Mouse (Mus musculus) megakaryocyte, embryonic 14.5 days (primary cell): ENCODE data around the gene Sertad4.

Experiments
- FLI1 ChIP-seq: IDR thresholded peaks from 2 replicates; pipeline ENCODE4 v1.6.1; 2012; ENCODE audit warnings: low read length, inconsistent platforms, mixed read lengths
- GATA1 ChIP-seq: IDR thresholded peaks from 3 replicates; pipeline ENCODE4 v1.6.1; 2012; ENCODE audit warnings: mixed read lengths, low read length, inconsistent platforms, borderline replicate concordance

DNA sequence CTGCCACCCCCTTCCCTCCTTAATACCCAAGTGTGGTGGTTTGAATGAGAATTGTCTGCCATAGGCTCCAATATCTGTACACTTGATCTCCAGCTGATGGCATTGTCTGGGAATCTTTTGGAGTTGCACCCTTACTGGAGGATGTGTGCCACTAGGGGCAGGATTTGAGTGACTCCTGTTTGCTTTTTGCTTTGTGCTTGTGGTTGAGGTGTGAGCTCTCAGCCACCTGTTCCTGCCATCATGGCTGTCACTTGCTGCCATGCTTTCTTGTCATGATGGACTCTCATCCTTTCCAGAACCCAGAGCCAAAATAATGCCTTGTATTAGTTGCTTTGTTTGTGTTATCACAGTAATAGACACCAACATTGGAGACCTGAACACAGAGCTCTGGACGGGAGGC, 14.2 kb upstream of the Sertad4 start:
- no peak for TF ChIP-seq GATA1
- no peak for TF ChIP-seq FLI1
